Mouse (Mus musculus): ENCODE measurements around the gene Adam10. TPM values are rescaled to one million over a fixed set of nuclear protein-coding genes. Genes with fewer than 3 reads are reported as not detected.
A peak's percentile ranks its signal among the peaks of the same experiment; 100 is the strongest.

Adam10 gene
- polyA plus RNA-seq, 1 experiment from 2014 or later = 45.0 TPM

- ATAC-seq = no peak
These were observed 23.1 kb upstream of the Adam10 start for GRCm38 (mm10) chr9:70655764-70656129.

GRCm38 (mm10) chr9:70656130-70657007 lies 22.4 kb upstream of the Adam10 start, which contains the start of gene Gm10642:
TSS of gene Gm10642 (plus strand) at chr9:70656251.
- H3K9ac ChIP-seq (ENCODE audit: low read length) = peak within 1 kb of the TSS; percentile 91
- peak within 1 kb of the TSS; percentile 91 for H3K27ac ChIP-seq (ENCODE audit: low read depth, low read length)
- ATAC-seq = peak; percentile 59
- peak within 1 kb of the TSS; percentile 90 for H3K4me3 ChIP-seq (ENCODE audit: low read depth, low read length)
- H3K4me2 ChIP-seq (ENCODE audit: low read length) = peak within 1 kb of the TSS; percentile 66
- H3K4me1 ChIP-seq (ENCODE audit: control insufficient read depth, insufficient read depth, low read length) = peaks cover 15% of the 10 kb centered on the region
- H3K9me3 ChIP-seq (replicated peaks; ENCODE audit: control insufficient read depth, low read length) = no peaks in the 10 kb centered on the region
- no peaks in the 10 kb centered on the region for H3K36me3 ChIP-seq (ENCODE audit: control insufficient read depth, insufficient read depth, low read length)
- under 1% methylated on average over 63 of the region's 72 CpGs for WGBS
- DNase-seq (ENCODE audit: low spot score) = peak; percentile 72
- H3K27me3 ChIP-seq (replicated peaks; ENCODE audit: control insufficient read depth, insufficient read depth, low read length) = no peaks in the 10 kb centered on the region

More at GRCm38 (mm10) chr9:70655764-70656129, 23.1 kb upstream of the Adam10 start:
- Histone ChIP-seq H3K4me2 (ENCODE audit: low read length) (peak overlapping the region; percentile 66), H3K9me3 (replicated peaks; ENCODE audit: control insufficient read depth, low read length) (no peaks in the 10 kb centered on the region), H3K27ac (ENCODE audit: low read depth, low read length) (no peak overlapping the region), H3K27me3 (replicated peaks; ENCODE audit: control insufficient read depth, insufficient read depth, low read length) (no peaks in the 10 kb centered on the region), H3K9ac (ENCODE audit: low read length) (peak overlapping the region; percentile 91), H3K36me3 (ENCODE audit: control insufficient read depth, insufficient read depth, low read length) (no peaks in the 10 kb centered on the region), H3K4me1 (ENCODE audit: control insufficient read depth, insufficient read depth, low read length) (peaks cover 15% of the 10 kb centered on the region), H3K4me3 (ENCODE audit: low read depth, low read length) (peak overlapping the region; percentile 90)
- WGBS = 44% methylated on average over 2 of the region's 2 CpGs
- no peak for DNase-seq (ENCODE audit: low spot score)

DNA sequence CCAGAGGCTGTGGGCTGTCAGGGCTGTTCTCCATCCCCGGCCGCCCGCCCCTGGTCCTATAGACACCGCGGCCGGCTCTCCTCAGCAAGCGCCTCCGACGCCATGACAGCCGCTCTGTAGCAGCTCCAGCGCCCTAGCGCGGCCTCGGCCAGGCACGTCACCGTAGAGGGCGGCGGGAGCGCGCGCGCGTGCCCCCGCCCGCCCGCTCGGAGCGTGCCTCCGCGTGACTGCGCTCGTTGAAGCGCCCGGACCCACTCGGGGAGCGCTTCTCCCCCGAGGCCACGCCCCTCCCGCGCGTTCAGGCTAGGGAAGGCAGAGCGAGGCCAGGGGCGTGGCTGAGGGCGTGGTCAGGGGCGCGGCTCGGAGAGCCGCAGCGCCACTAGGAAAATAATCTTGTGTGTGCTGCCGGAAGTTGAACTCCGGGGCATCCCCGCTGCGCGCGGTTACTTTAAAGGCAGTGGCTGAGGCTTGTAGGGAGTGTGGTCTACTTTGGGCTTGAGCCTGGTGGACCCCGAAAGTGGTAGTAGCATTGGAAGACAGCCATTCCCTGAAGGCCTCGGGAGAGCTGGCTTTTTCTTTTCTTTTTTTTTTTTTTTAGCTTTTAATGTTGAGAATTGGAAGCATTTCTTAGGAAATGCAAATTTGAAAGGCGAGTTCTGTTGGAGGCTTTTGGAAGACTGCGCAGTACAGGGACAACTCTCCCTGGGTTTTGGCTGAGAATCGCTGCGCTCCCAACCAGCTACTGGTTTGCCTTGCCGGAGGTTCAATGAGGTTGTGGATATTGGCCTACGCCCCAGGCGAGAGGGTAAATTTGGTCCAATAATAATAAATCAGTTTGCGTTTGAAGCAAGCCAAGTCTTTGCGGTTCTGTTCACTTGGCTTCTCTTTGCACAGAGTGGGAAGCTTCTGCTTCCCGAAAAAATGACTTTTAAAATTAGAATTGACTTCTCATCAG lies 21.5 kb upstream of the Adam10 start, which contains the start of gene Mindy2:
TSS of gene Mindy2 (minus strand) at position 162 of the 955 bp plus-strand sequence.
- H3K4me1 ChIP-seq (ENCODE audit: control insufficient read depth, insufficient read depth, low read length) = peaks cover 15% of the 10 kb centered on the region
- peak within 1 kb of the TSS; percentile 90 for H3K4me3 ChIP-seq (ENCODE audit: low read depth, low read length)
- WGBS = 2% methylated on average over 64 of the region's 67 CpGs
- ATAC-seq (peak; percentile 97), DNase-seq (ENCODE audit: low spot score) (peak; percentile 98)
- H3K9me3 ChIP-seq (replicated peaks; ENCODE audit: control insufficient read depth, low read length) = no peaks in the 10 kb centered on the region
- peak within 1 kb of the TSS; percentile 91 for H3K27ac ChIP-seq (ENCODE audit: low read depth, low read length)
- H3K27me3 ChIP-seq (replicated peaks; ENCODE audit: control insufficient read depth, insufficient read depth, low read length) = no peaks in the 10 kb centered on the region
- no peaks in the 10 kb centered on the region for H3K36me3 ChIP-seq (ENCODE audit: control insufficient read depth, insufficient read depth, low read length)
- H3K4me2 ChIP-seq (ENCODE audit: low read length) = peak within 1 kb of the TSS; percentile 66
- peak within 1 kb of the TSS; percentile 91 for H3K9ac ChIP-seq (ENCODE audit: low read length)

DNA sequence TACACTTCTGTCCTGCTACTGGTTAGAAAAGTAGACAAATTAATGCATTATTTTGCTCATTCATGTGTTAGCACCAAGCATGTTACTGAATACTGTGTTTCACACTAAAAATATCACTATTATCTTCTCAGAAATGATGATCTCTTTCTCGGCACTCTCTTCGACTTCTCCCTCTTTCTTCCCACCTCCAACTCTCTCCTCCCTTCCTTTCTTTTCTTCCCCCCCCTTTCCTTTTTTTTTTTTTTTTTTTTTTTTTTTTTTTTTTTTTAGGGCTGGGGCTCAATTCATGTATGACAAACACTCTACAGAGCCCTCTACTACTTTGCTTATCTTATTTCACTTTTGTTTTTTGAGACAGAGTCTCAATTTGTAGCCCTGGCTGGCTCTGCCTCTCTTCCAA lies 20.5 kb upstream of the Adam10 start:
- DNase-seq (ENCODE audit: low spot score) = no peak
- Histone ChIP-seq H3K36me3 (ENCODE audit: control insufficient read depth, insufficient read depth, low read length) (no peaks in the 10 kb centered on the region), H3K4me2 (ENCODE audit: low read length) (no peak overlapping the region), H3K4me1 (ENCODE audit: control insufficient read depth, insufficient read depth, low read length) (peaks cover 15% of the 10 kb centered on the region), H3K4me3 (ENCODE audit: low read depth, low read length) (no peak overlapping the region), H3K9ac (ENCODE audit: low read length) (no peak overlapping the region), H3K27ac (ENCODE audit: low read depth, low read length) (no peak overlapping the region), H3K27me3 (replicated peaks; ENCODE audit: control insufficient read depth, insufficient read depth, low read length) (no peaks in the 10 kb centered on the region), H3K9me3 (replicated peaks; ENCODE audit: control insufficient read depth, low read length) (no peaks in the 10 kb centered on the region)
- 71% methylated on average over 2 of the region's 2 CpGs for WGBS
- ATAC-seq = no peak

GRCm38 (mm10) chr9:70664847-70665246 lies 13.9 kb upstream of the Adam10 start:
- no peaks in the 10 kb centered on the region for H3K9me3 ChIP-seq (replicated peaks; ENCODE audit: control insufficient read depth, low read length)
- DNase-seq (ENCODE audit: low spot score) = no peak
- H3K36me3 ChIP-seq (ENCODE audit: control insufficient read depth, insufficient read depth, low read length) = no peaks in the 10 kb centered on the region
- no peaks in the 10 kb centered on the region for H3K4me1 ChIP-seq (ENCODE audit: control insufficient read depth, insufficient read depth, low read length)
- no peak overlapping the region for H3K4me3 ChIP-seq (ENCODE audit: low read depth, low read length)
- no peak overlapping the region for H3K27ac ChIP-seq (ENCODE audit: low read depth, low read length)
- no peak overlapping the region for H3K9ac ChIP-seq (ENCODE audit: low read length)
- no peak overlapping the region for H3K4me2 ChIP-seq (ENCODE audit: low read length)
- no peak for ATAC-seq
- 84% methylated on average over 4 of the region's 4 CpGs for WGBS
- no peaks in the 10 kb centered on the region for H3K27me3 ChIP-seq (replicated peaks; ENCODE audit: control insufficient read depth, insufficient read depth, low read length)

DNA sequence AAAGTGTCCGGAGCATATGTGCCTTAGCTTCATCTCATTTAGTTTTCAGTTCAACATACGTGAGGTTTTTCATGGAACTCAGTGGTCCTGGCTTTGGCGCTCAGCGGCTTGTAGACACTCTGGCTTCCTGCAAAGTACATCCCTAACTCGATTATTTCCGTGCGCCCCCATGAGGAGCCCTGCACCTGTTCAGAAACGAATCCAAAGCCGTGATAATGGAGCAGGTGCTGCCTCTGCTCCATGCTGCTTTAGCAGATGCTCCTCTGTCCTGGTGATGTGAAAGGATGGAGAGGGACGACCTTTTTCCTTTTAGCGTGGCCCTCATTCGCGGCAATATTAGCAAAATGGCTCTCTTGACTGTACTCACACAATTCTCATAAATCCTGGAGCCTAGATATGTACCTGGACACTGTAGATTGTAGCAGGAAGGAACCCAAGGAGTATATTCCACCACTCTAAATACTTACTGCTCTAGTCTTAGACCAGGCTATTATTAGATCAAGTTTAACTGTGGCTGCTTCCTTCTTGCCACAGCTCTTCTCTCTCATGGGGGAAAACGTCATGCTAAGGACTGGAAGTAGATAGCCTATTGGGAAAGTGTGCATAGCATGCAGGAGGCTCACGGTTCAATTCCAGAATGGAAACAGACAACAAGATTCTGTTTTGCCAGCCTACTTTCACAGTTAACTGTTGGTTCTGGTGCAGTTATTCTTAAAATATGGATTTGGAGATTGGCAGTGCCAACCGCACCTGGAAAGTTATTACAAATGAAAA lies 13.2 kb upstream of the Adam10 start:
- H3K27ac ChIP-seq (ENCODE audit: low read depth, low read length) = no peak overlapping the region
- H3K9ac ChIP-seq (ENCODE audit: low read length) = no peak overlapping the region

GRCm38 (mm10) chr9:70666811-70667210 lies 12.0 kb upstream of the Adam10 start:
- Histone ChIP-seq H3K27me3 (replicated peaks; ENCODE audit: control insufficient read depth, insufficient read depth, low read length) (no peaks in the 10 kb centered on the region), H3K4me1 (ENCODE audit: control insufficient read depth, insufficient read depth, low read length) (no peaks in the 10 kb centered on the region), H3K36me3 (ENCODE audit: control insufficient read depth, insufficient read depth, low read length) (no peaks in the 10 kb centered on the region), H3K4me3 (ENCODE audit: low read depth, low read length) (no peak overlapping the region), H3K9me3 (replicated peaks; ENCODE audit: control insufficient read depth, low read length) (no peaks in the 10 kb centered on the region), H3K4me2 (ENCODE audit: low read length) (no peak overlapping the region), H3K27ac (ENCODE audit: low read depth, low read length) (no peak overlapping the region), H3K9ac (ENCODE audit: low read length) (no peak overlapping the region)
- WGBS = 77% methylated on average over 7 of the region's 7 CpGs
- DNase-seq (ENCODE audit: low spot score) (no peak), ATAC-seq (no peak)

More for the DNA sequence above, 13.2 kb upstream of the Adam10 start:
- H3K36me3 ChIP-seq (ENCODE audit: control insufficient read depth, insufficient read depth, low read length) = no peaks in the 10 kb centered on the region
- no peaks in the 10 kb centered on the region for H3K27me3 ChIP-seq (replicated peaks; ENCODE audit: control insufficient read depth, insufficient read depth, low read length)
- no peak overlapping the region for H3K4me3 ChIP-seq (ENCODE audit: low read depth, low read length)
- WGBS = 72% methylated on average over 16 of the region's 16 CpGs
- ATAC-seq (no peak), DNase-seq (ENCODE audit: low spot score) (no peak)
- no peak overlapping the region for H3K4me2 ChIP-seq (ENCODE audit: low read length)
- no peaks in the 10 kb centered on the region for H3K9me3 ChIP-seq (replicated peaks; ENCODE audit: control insufficient read depth, low read length)
- H3K4me1 ChIP-seq (ENCODE audit: control insufficient read depth, insufficient read depth, low read length) = no peaks in the 10 kb centered on the region

DNA sequence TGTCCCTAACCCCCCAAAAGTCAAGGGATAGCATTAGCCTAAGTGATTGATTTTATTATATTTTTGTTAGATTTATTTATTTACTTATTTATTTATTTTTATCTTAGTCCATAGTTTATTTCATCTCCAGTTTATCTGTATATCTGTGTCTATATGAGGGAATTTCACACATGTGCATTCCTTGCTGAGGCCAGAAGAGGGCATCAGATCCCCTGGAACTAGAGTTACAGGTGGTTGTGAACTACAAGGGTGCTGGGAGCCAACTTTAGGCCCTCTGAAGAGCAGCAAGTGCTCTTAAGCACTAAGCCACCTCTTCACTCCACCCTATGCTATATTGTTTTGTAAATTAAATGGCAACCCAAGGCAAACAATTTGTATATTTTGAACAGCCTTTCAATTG lies 10.7 kb upstream of the Adam10 start:
- ATAC-seq (no peak), DNase-seq (ENCODE audit: low spot score) (no peak)
- Histone ChIP-seq H3K9me3 (replicated peaks; ENCODE audit: control insufficient read depth, low read length) (no peaks in the 10 kb centered on the region), H3K4me3 (ENCODE audit: low read depth, low read length) (no peak overlapping the region), H3K4me1 (ENCODE audit: control insufficient read depth, insufficient read depth, low read length) (no peaks in the 10 kb centered on the region), H3K4me2 (ENCODE audit: low read length) (no peak overlapping the region), H3K36me3 (ENCODE audit: control insufficient read depth, insufficient read depth, low read length) (no peaks in the 10 kb centered on the region), H3K27ac (ENCODE audit: low read depth, low read length) (no peak overlapping the region), H3K9ac (ENCODE audit: low read length) (no peak overlapping the region), H3K27me3 (replicated peaks; ENCODE audit: control insufficient read depth, insufficient read depth, low read length) (no peaks in the 10 kb centered on the region)
